Mouse (Mus musculus) heart, embryonic 13.5 days (tissue): Measurements from ENCODE around the gene Fam120c. TPM values are rescaled to one million over a fixed set of nuclear protein-coding genes. Genes with fewer than 3 reads are reported as not detected.
"Not testable (repeated sequence)": the region's sequence is repeated elsewhere in the genome, so short reads cannot be mapped to it uniquely, and the experiment has no call there.

ENCODE experiments used
- ATAC-seq: fragments of 200-750 bp; cut with Nextera tagmentation; 2 replicates; pipeline ENCODE4 v1.8.0; 2017; ENCODE audit warnings: moderate TSS enrichment; ENCODE audit not compliant: insufficient number of reproducible peaks, low FRiP score, low TSS enrichment; ENCODE audit errors: extremely low read depth
- H3K27ac ChIP-seq: fragments of 300-500 bp; sonication (generic); replicated peaks from 2 replicates; pipeline ENCODE4 v1.5.1; 2015; ENCODE audit warnings: moderate library complexity, mild to moderate bottlenecking, inconsistent platforms
- H3K27me3 ChIP-seq: fragments of 300-500 bp; sonication (generic); replicated peaks from 2 replicates; pipeline ENCODE4 v1.6.1; 2015; ENCODE audit warnings: mild to moderate bottlenecking, inconsistent platforms
- H3K36me3 ChIP-seq: fragments of 300-500 bp; sonication (generic); 2 replicates; pipeline ENCODE4 v1.6.1; 2015; ENCODE audit warnings: mild to moderate bottlenecking, inconsistent platforms
- H3K4me1 ChIP-seq: fragments of 300-500 bp; sonication (generic); 2 replicates; pipeline ENCODE4 v1.6.1; 2015; ENCODE audit warnings: inconsistent platforms
- H3K4me2 ChIP-seq: fragments of 300-500 bp; sonication (generic); 2 replicates; pipeline ENCODE4 v1.6.1; 2015; ENCODE audit warnings: inconsistent platforms, mild to moderate bottlenecking, moderate library complexity
- H3K4me3 ChIP-seq: fragments of 300-500 bp; sonication (generic); 2 replicates; pipeline ENCODE4 v1.5.1; 2015; ENCODE audit warnings: moderate library complexity, mild to moderate bottlenecking, inconsistent platforms
- H3K9ac ChIP-seq: fragments of 300-500 bp; sonication (generic); 2 replicates; pipeline ENCODE4 v1.6.1; 2015; ENCODE audit warnings: inconsistent platforms, mild to moderate bottlenecking, moderate library complexity
- H3K9me3 ChIP-seq: fragments of 300-500 bp; sonication (generic); 2 replicates; pipeline ENCODE4 v1.6.1; 2016; ENCODE audit warnings: inconsistent platforms
- WGBS: fragments of 180-500 bp; shearing (Covaris S2); methylation state at CpG from one replicate; pipeline ENCODE4 v1.1.7; 2015; ENCODE audit warnings: mixed read lengths; 5-methylcytosine and 5-hydroxymethylcytosine counted together
- polyA plus RNA-seq: library from polyadenylated mRNA; unstranded; fragments of >200 nt; fragmentation: Nextera tagmentation; extraction: Ambion mirVana; gene quantifications from 2 replicates; pipeline ENCODE4 v1.2.1, GENCODE M21; 2015

Fam120c gene
- polyA plus RNA-seq, 1 experiment from 2014 or later = 2.8 TPM

- no peaks in the 10 kb centered on the region for H3K4me1 ChIP-seq
- no peak overlapping the region for H3K9ac ChIP-seq
- no peak overlapping the region for H3K27ac ChIP-seq
- ATAC-seq = no peak
- H3K27me3 ChIP-seq = no peaks in the 10 kb centered on the region
- H3K4me2 ChIP-seq = no peak overlapping the region
- no peaks in the 10 kb centered on the region for H3K9me3 ChIP-seq
- no peak overlapping the region for H3K4me3 ChIP-seq
- 0 out of 2 replicates have a peak, but pooled peaks cover 3% of the 10 kb centered on the region for H3K36me3 ChIP-seq
Measured at GRCm38 (mm10) chrX:151443637-151444036, 99.7 kb downstream of the Fam120c start.

GRCm38 (mm10) chrX:151444189-151444588 lies 100.2 kb downstream of the Fam120c start:
- H3K36me3 ChIP-seq = 0 out of 2 replicates have a peak, but pooled peaks cover 3% of the 10 kb centered on the region
- H3K9ac ChIP-seq = no peak overlapping the region
- ATAC-seq = no peak
- H3K4me1 ChIP-seq = no peaks in the 10 kb centered on the region
- H3K9me3 ChIP-seq = no peaks in the 10 kb centered on the region
- 88% methylated on average over 1 of the region's 1 CpGs for WGBS
- H3K4me3 ChIP-seq = no peak overlapping the region
- no peak overlapping the region for H3K27ac ChIP-seq
- H3K4me2 ChIP-seq = no peak overlapping the region
- H3K27me3 ChIP-seq = no peaks in the 10 kb centered on the region

DNA sequence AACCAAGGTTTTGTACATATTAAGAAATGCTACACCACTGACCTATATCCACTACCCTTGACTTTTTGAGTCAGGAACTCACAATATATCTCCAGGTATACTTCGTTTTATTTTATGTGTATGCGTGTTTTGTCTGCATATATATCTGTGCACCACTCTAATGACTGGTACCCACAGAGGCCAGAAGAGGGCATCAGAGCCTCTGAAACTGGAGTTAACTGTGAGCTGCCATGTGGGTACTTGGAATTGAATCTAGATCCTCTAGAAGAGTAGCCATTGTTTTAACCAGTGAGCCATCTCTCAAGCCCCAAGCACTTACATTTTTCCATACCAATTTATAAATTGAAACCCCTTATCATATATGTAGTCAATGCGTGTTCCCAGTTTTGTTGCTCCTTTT lies 144.2 kb downstream of the Fam120c start:
- Histone ChIP-seq H3K4me2 (no peak overlapping the region), H3K27me3 (no peaks in the 10 kb centered on the region), H3K9me3 (no peaks in the 10 kb centered on the region), H3K4me1 (no peaks in the 10 kb centered on the region), H3K4me3 (no peak overlapping the region), H3K27ac (no peak overlapping the region), H3K9ac (no peak overlapping the region), H3K36me3 (no peaks in the 10 kb centered on the region)
- ATAC-seq = no peak
- WGBS = 76% methylated on average over 3 of the region's 3 CpGs

DNA sequence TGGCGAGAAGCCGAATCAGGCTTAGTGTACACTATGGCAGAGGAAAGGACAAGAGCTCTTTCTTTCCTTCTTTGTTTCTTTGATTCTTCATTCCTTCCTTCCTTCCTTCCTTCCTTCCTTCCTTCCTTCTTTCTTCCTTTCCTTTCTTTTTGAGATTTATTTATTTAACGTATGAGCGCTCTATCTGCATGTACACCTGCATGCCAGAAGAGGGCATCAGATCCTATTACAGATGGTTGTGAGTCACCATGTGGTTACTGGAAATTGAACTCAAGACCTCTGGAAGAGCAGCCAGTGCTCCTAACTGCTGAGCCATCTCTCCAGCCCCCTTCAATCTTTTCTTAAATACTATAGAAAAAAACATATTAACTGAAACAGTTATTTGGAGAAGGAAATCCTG lies 149.3 kb downstream of the Fam120c start:
- 83% methylated on average over 4 of the region's 4 CpGs for WGBS
- H3K4me3 ChIP-seq, H3K36me3 ChIP-seq, H3K4me1 ChIP-seq, H3K9me3 ChIP-seq, ATAC-seq, H3K27me3 ChIP-seq, H3K27ac ChIP-seq, H3K4me2 ChIP-seq, H3K9ac ChIP-seq: not testable (repeated sequence)

DNA sequence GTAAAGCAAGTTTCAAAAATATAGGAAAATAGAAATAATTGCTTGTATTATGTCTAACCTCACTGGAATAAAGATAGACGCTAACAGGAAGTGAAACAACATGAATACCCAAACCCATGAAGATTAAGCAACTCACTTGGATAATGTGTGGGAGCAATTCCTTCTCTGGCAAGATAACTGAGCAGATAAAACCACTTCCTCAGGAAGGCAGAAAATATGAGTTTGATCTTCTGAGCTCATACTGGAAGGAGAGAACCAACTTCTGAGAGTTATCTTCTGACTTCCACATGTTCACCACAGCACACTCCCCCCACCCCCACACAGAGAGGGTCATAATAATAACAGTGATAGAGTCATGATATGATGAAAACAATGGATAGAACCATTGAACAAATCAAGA lies 152.6 kb downstream of the Fam120c start:
- no peaks in the 10 kb centered on the region for H3K9me3 ChIP-seq
- no peak overlapping the region for H3K9ac ChIP-seq
- H3K27me3 ChIP-seq = no peaks in the 10 kb centered on the region
- no peak overlapping the region for H3K4me3 ChIP-seq
- H3K27ac ChIP-seq = no peak overlapping the region
- no peak for ATAC-seq
- no peaks in the 10 kb centered on the region for H3K36me3 ChIP-seq
- 74% methylated on average over 1 of the region's 1 CpGs for WGBS
- no peak overlapping the region for H3K4me2 ChIP-seq
- no peaks in the 10 kb centered on the region for H3K4me1 ChIP-seq

DNA sequence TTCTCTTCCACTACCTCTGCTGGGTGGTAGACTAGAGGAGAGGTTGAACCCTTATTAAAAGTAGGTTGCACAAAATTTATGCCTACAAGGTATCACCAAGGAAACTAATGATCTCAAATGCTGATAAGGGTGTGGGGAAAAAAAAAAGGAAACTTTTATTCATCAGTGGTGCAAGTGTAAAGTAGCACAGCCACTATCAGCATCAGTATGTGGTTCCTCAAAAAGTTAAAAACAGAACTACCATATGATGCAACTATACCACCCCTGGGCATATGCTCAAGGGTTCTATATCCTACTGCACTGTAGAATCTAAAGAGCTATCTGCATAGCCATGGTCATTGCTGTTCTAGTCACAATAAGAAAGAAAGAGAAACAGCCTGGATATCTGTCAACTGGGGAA lies 164.6 kb downstream of the Fam120c start:
- Histone ChIP-seq H3K27me3 (no peaks in the 10 kb centered on the region; the same call in 1 of the 2 replicates), H3K36me3 (no peaks in the 10 kb centered on the region), H3K9ac (no peak overlapping the region), H3K9me3 (no peaks in the 10 kb centered on the region), H3K27ac (no peak overlapping the region), H3K4me2 (no peak overlapping the region), H3K4me1 (no peaks in the 10 kb centered on the region), H3K4me3 (no peak overlapping the region)
- ATAC-seq = no peak

- ATAC-seq = no peak
- H3K4me3 ChIP-seq = no peak overlapping the region
- H3K27me3 ChIP-seq = peaks cover 2% of the 10 kb centered on the region; the same call in 1 of the 2 replicates
- no peak overlapping the region for H3K27ac ChIP-seq
- WGBS = 68% methylated on average over 1 of the region's 1 CpGs
- H3K9ac ChIP-seq = no peak overlapping the region
- no peaks in the 10 kb centered on the region for H3K9me3 ChIP-seq
- H3K4me1 ChIP-seq = no peaks in the 10 kb centered on the region
- no peak overlapping the region for H3K4me2 ChIP-seq
- H3K36me3 ChIP-seq = no peaks in the 10 kb centered on the region
Measured at GRCm38 (mm10) chrX:151509906-151510305, 165.9 kb downstream of the Fam120c start.

DNA sequence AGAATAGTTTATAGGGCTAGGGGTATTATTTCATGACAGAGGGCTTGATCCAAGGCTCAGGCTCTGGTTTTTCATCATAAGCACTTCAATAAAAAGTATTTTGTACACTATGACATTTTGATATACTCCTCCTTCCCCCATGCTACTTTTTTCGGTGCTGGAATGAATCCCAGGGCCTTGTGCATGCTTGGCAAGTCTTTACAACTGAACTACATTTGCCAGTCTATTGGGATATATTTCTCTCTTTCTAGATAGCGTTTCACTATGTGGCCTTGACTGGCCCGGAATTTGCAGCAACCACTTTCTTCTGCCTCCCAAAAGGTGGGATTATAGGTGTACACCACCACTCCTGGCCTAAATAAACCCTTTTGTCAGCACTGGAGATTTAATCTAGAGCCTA lies 169.1 kb downstream of the Fam120c start:
- no peak overlapping the region for H3K9ac ChIP-seq
- no peaks in the 10 kb centered on the region for H3K4me1 ChIP-seq
- WGBS = 69% methylated on average over 3 of the region's 3 CpGs
- no peak overlapping the region for H3K4me2 ChIP-seq
- H3K9me3 ChIP-seq = no peaks in the 10 kb centered on the region
- no peaks in the 10 kb centered on the region for H3K36me3 ChIP-seq
- ATAC-seq = no peak
- no peak overlapping the region for H3K4me3 ChIP-seq
- H3K27ac ChIP-seq = no peak overlapping the region
- H3K27me3 ChIP-seq = peaks cover 3% of the 10 kb centered on the region; the same call in 1 of the 2 replicates

DNA sequence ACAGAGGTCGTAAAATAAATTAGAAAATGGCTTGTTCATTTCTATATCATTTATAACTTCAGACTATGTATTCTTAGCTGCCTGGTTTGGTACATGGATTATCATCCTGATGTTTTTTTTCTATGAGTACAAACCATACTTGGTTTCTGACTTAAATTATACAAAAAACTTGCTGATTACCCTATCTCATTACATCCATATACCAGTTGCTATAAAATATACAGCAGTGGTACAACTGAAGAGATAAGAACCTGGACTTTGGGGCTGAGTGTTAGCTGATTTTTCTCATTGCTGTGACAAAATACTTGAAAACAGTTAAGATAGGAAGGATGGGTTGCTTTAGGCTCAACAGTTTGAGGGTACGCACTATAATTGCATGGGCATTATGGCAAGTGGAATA lies 169.7 kb downstream of the Fam120c start:
- Histone ChIP-seq H3K4me2 (no peak overlapping the region), H3K9me3 (no peaks in the 10 kb centered on the region), H3K4me1 (no peaks in the 10 kb centered on the region), H3K27me3 (peaks cover 3% of the 10 kb centered on the region; the same call in 1 of the 2 replicates), H3K4me3 (no peak overlapping the region), H3K27ac (no peak overlapping the region), H3K9ac (no peak overlapping the region), H3K36me3 (no peaks in the 10 kb centered on the region)
- WGBS = 80% methylated on average over 2 of the region's 2 CpGs
- no peak for ATAC-seq

- Histone ChIP-seq H3K9ac (no peak overlapping the region), H3K36me3 (no peaks in the 10 kb centered on the region), H3K4me3 (no peak overlapping the region), H3K27me3 (peaks cover 3% of the 10 kb centered on the region; the same call in 1 of the 2 replicates), H3K4me1 (peaks cover 5% of the 10 kb centered on the region; the same call in 1 of the 2 replicates), H3K27ac (no peak overlapping the region), H3K9me3 (no peaks in the 10 kb centered on the region), H3K4me2 (no peak overlapping the region)
- ATAC-seq = no peak
- WGBS = 63% methylated on average over 1 of the region's 1 CpGs
Measured at GRCm38 (mm10) chrX:151518181-151518580, 174.2 kb downstream of the Fam120c start.

- Histone ChIP-seq H3K9me3 (no peaks in the 10 kb centered on the region), H3K4me3 (peak overlapping the region; percentile 67), H3K9ac (peak overlapping the region; percentile 78), H3K36me3 (peaks cover 5% of the 10 kb centered on the region; the same call in 1 of the 2 replicates), H3K27ac (peak overlapping the region; percentile 99), H3K4me2 (peak overlapping the region; percentile 58), H3K4me1 (peaks cover 5% of the 10 kb centered on the region; the same call in 1 of the 2 replicates), H3K27me3 (no peaks in the 10 kb centered on the region)
- ATAC-seq = peak; percentile 29; the same call in 1 of the 2 replicates
- 11% methylated on average over 17 of the region's 17 CpGs for WGBS
Measured at GRCm38 (mm10) chrX:151520127-151520457, 176.1 kb downstream of the Fam120c start.

DNA sequence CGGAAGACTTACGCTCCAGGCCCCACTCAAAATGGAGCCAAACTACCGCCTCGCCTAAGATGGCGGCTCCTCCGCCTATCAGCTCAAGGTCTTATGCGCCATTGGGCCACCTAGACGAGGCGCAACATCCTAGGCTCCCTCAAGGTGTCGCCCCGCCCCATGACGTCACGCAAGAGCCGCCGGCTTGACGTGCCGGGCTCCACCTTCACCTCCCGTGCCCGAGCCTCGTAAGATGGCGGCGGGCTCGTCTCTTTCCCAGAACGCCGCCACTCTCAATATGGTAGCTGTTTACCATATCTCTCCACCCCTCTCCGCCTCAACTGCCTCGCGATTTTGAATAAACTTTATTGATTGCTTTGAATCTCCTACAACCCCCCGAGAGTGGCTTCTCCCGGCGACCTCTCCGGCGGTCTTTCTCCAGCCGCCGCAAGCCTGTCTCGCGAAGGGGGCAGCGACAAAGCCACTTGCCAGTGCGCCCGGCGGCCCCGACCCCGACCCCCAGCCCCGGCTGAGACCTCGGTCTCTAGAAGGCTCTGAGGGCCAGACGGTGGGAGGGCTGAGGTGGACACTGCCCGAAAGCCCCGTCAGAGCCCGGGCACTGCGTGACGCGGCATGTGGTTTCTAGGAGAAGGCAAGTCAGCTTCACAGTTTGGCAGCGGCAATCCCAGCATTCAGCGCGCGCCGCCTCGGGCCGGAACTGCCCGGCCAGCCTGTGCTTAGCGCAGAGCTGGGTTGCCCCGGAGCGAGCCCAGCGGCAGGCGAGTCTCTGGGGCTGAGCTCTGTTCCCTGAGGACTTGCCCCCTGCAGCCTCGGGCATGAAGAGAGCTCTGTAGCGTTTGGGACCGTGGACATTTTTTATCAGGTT lies 176.7 kb downstream of the Fam120c start, which contains the start of gene Phf8:
Gene Phf8 (plus strand): TSS at position 215 of the 865 bp plus-strand sequence.
- peak within 1 kb of the TSS; percentile 88 for H3K9ac ChIP-seq
- H3K4me2 ChIP-seq = peak within 1 kb of the TSS; percentile 73
- WGBS = 14% methylated on average over 62 of the region's 68 CpGs
- ATAC-seq = peak; percentile 91
- H3K4me3 ChIP-seq = peak within 1 kb of the TSS; percentile 67
- peaks cover 5% of the 10 kb centered on the region; the same call in 1 of the 2 replicates for H3K36me3 ChIP-seq
- H3K27ac ChIP-seq = peak within 1 kb of the TSS; percentile 99
- no peaks in the 10 kb centered on the region for H3K27me3 ChIP-seq
- H3K4me1 ChIP-seq = peaks cover 5% of the 10 kb centered on the region; the same call in 1 of the 2 replicates
- H3K9me3 ChIP-seq = no peaks in the 10 kb centered on the region
